Mouse (Mus musculus) left cerebral cortex, adult 8-10 months (tissue): ENCODE results near the gene Ap4b1. TPM values are rescaled to one million over a fixed set of nuclear protein-coding genes. Genes with fewer than 3 reads are reported as not detected.

Experiments used
- DNase-seq, 2 experiments: peaks; one replicate each; pipeline ENCODE4 v3.0.0; 2022; ENCODE audit warnings: low spot score in 2 of 2
- total RNA-seq, 4 experiments: library from RNA; stranded (reverse); gene quantifications; 2 replicates each; pipeline ENCODE4 v1.2.4; 2022

Ap4b1 gene
- total RNA-seq, 4 experiments from 2014 or later = 12.1 to 19.1 (median 14.4) TPM

GRCm38 (mm10) chr3:103852565-103853299, 43.4 kb downstream of the Ap4b1 start:
- no peak for DNase-seq

- DNase-seq = no peak
Measured at GRCm38 (mm10) chr3:103853804-103854203, 44.5 kb downstream of the Ap4b1 start.

- DNase-seq = no peak
Measured at GRCm38 (mm10) chr3:103857036-103857805, 47.9 kb downstream of the Ap4b1 start.

GRCm38 (mm10) chr3:103857977-103858563, 48.8 kb downstream of the Ap4b1 start:
- DNase-seq = no peak

- DNase-seq = no peak
Measured at GRCm38 (mm10) chr3:103858881-103859801, 49.8 kb downstream of the Ap4b1 start, which contains the start of gene Ptpn22. TSS of gene Ptpn22 (plus strand) at chr3:103859795.

- no peak for DNase-seq
Measured at GRCm38 (mm10) chr3:103859851-103860391, 50.6 kb downstream of the Ap4b1 start.

- DNase-seq = no peak
Measured at GRCm38 (mm10) chr3:103862721-103863220, 53.5 kb downstream of the Ap4b1 start.

GRCm38 (mm10) chr3:103864200-103864599, 54.9 kb downstream of the Ap4b1 start:
- no peak for DNase-seq

- DNase-seq = no peak
Measured at GRCm38 (mm10) chr3:103867424-103867971, 58.2 kb downstream of the Ap4b1 start.

GRCm38 (mm10) chr3:103868008-103868407, 58.7 kb downstream of the Ap4b1 start:
- DNase-seq = no peak

Other genes starting within 250 kb of the Ap4b1 start
- 10 to 100 TPM; 25.7 to 35.4 (median 32.3) TPM for gene Syt6, start 234.3 kb upstream of the Ap4b1 start, total RNA-seq
- gene Atg4a-ps, start 163.5 kb upstream of the Ap4b1 start, total RNA-seq = 1 to 10 TPM in 1 of 4 experiments, under 1 TPM in 1, not detected in 2; 0.98 to 1.1 TPM
- 10 to 100 TPM; 13.0 to 32.4 (median 20.6) TPM for gene Olfml3, start 71.5 kb upstream of the Ap4b1 start, total RNA-seq
- not detected for gene Gm10964, start 70.2 kb upstream of the Ap4b1 start, total RNA-seq
- gene Hipk1, start 18.0 kb upstream of the Ap4b1 start, total RNA-seq = 100 to 1,000 TPM; 113 to 141 (median 125) TPM
- 1 to 10 TPM; 7.8 to 9.7 (median 9.0) TPM for gene Dclre1b, start 76 bp upstream of the Ap4b1 start, total RNA-seq
- under 1 TPM; 0.19 to 0.27 (median 0.26) TPM for gene Gm43064, start 53 bp downstream of the Ap4b1 start, total RNA-seq
- 1 to 10 TPM in 1 of 4 experiments, under 1 TPM in 2, not detected in 1; 0.67 to 1.3 (median 0.76) TPM for gene Bcl2l15, start 23.1 kb downstream of the Ap4b1 start, total RNA-seq
- 1 to 10 TPM in 3 of 4 experiments, under 1 TPM in 1; 0.63 to 1.7 (median 1.2) TPM for gene Ptpn22, start 50.3 kb downstream of the Ap4b1 start, total RNA-seq
- gene Rsbn1, start 104.6 kb downstream of the Ap4b1 start, total RNA-seq = 10 to 100 TPM; 22.6 to 27.1 (median 23.5) TPM
- 10 to 100 TPM; 40.9 to 44.9 (median 43.4) TPM for gene Phtf1, start 158.6 kb downstream of the Ap4b1 start, total RNA-seq